Mouse (Mus musculus) kidney, adult 2 months (tissue): ENCODE measurements around the gene Hectd4.

Experiments
- CTCF ChIP-seq: fragments of 200-500 bp; conservative IDR thresholded peaks from 2 replicates; pipeline ENCODE4 v1.5.1; 2011; ENCODE audit warnings: low read depth, mild to moderate bottlenecking, control low read depth, low read length, moderate library complexity, mixed read lengths; ENCODE audit not compliant: insufficient read depth, insufficient read length
- POLR2A ChIP-seq: fragments of 200-500 bp; IDR thresholded peaks from one replicate; pipeline ENCODE4 v1.6.1; 2011; ENCODE audit warnings: low read depth, low read length, control low read depth

DNA sequence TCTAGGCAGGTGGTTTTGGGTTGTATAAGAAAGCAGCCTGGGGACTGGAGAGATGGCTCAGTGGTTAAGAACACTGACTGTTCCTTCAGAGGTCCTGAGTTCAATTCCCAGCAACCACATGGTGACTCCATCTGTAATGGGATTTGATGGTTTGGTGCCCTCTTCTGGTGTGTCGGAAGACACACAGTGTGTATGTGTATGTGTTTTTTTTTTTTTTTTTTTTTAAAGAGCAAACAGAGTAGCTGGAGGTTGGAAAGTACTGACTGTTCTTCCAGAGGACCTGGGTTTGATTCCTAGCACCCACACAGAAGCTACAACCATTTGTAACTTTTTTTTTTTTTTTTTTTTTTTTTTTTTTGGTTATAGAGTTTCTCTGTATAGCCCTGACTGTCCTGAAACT is 12.8 kb downstream of the Hectd4 start:
- TF ChIP-seq POLR2A (no peak), CTCF (no peak)
